Mouse (Mus musculus): ENCODE measurements at regions not wholly inside any gene's neighbourhood (a gene's known extent, or its start where the extent isn't known, plus 50 kb on each side); places are given as distances from the start of the nearest gene placed in this dataset.
A peak's percentile ranks its signal among the peaks of the same experiment; 100 is the strongest.

DNA sequence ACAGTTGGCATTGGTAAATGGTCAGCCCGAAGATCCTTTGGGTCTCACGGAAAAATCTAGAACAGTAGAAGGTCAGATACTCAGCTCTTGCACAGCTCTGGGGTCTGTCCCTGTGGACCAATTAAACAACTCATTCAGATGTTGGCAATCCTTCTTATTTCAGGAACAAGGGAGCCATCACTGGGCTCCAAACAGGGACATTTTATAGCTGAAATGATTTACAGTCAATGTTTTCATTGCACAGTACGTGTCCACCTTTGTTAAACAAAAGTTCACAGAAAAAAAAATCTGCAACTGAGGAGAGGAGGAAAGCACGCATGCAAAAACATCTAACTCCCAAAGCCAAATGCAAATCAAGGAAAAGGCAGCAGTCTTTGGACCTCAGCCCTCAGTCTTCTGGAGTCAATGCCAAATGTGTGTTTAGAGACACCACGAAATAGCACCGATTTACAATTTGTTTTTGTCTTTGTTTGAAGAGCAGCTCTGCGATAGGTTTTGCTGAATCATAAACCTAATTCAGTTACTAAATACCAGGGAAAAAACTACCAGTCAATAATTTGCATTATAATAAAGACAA lies 127.1 kb downstream of the Kctd12 start:
- Histone ChIP-seq H3K4me3 (ENCODE audit: insufficient read depth, low read depth, low read length) (no peak overlapping the region), H3K27ac (replicated peaks; ENCODE audit: low read depth, low read length) (no peak overlapping the region; the same call in 1 of the 2 replicates), H3K4me1 (ENCODE audit: control insufficient read depth, insufficient read depth, insufficient read length, low read length) (peaks cover 11% of the 10 kb centered on the region)

DNA sequence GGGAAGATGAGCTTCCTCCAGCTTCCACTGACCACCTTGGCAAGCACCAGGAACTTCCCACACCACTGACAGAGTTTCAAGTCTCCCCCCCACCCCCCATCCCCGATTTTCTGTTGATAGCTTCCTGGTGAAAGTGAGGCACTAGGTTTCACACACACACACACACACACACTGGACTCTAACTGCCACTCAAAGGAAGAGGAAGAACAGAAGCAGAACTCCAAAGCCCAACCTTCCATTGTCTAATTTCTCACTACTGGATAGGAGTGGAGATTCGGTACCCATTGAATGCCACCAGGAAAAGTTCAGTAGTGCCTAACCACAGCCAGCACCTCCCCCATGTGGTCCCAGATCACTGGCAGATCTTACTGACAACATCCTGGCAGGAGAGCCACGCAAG lies 138.7 kb downstream of the Kctd12 start:
- no peak overlapping the region for H3K4me3 ChIP-seq (ENCODE audit: insufficient read depth, low read depth, low read length)
- peaks cover 3% of the 10 kb centered on the region; the same call in 1 of the 2 replicates for H3K4me1 ChIP-seq (ENCODE audit: control insufficient read depth, insufficient read depth, insufficient read length, low read length)
- no peak overlapping the region for H3K27ac ChIP-seq (replicated peaks; ENCODE audit: low read depth, low read length)

DNA sequence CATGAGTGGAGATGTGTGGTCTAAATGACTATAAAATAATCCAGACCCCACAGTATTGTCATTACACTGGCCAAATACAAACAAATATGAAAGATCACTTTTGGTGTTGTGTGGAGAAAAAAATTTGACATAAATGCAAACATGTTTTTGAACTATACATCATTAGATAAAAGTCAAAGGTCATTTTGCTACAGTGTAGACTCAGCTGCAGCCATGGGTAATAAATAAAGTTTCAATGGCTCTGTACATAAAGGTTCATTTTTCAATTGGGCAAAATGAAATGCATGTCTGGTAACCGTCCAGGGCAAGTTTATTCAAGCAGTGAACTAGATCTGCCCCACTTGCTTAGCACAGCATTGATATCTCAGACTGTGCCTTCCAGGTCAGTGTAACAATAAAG lies 144.8 kb downstream of the Kctd12 start:
- Histone ChIP-seq H3K4me3 (ENCODE audit: insufficient read depth, low read depth, low read length) (no peak overlapping the region), H3K4me1 (ENCODE audit: control insufficient read depth, insufficient read depth, insufficient read length, low read length) (peaks cover 12% of the 10 kb centered on the region), H3K27ac (replicated peaks; ENCODE audit: low read depth, low read length) (peak overlapping the region; percentile 5; the same call in 1 of the 2 replicates)

DNA sequence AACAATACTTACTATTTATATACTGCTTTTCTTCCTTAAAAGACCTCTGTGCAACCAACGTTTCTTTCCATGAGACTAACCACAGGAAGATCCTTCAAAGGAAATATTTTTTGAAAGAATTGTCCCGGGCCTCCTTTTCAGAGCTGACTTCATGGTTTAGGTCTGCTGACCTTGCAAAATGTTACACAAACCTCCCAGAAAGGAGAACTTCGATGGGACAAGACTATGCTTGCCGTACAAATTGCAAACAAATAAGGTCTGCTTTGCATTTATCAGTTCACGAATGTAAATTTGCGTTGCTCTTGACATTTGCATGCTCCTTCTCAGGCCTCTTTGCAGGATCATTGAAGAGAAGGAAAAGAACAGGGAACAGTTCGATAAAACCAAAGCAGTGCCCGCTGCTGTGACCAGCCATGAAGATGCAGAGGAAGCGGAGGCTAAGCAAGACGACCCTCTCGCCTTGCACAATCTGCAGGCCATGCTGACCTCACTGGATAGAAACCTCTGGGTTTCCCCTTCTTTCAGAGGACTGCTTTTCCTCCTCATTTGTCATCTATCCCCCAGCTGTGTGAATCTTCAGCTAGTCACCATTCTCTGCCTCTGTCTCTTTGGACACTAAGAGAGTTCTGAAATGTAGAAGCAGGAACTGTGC lies 147.2 kb downstream of the Kctd12 start:
- Histone ChIP-seq H3K27ac (replicated peaks; ENCODE audit: low read depth, low read length) (peak overlapping the region; percentile 45; the same call in 1 of the 2 replicates), H3K4me1 (ENCODE audit: control insufficient read depth, insufficient read depth, insufficient read length, low read length) (peaks cover 20% of the 10 kb centered on the region), H3K4me3 (ENCODE audit: insufficient read depth, low read depth, low read length) (no peak overlapping the region)

DNA sequence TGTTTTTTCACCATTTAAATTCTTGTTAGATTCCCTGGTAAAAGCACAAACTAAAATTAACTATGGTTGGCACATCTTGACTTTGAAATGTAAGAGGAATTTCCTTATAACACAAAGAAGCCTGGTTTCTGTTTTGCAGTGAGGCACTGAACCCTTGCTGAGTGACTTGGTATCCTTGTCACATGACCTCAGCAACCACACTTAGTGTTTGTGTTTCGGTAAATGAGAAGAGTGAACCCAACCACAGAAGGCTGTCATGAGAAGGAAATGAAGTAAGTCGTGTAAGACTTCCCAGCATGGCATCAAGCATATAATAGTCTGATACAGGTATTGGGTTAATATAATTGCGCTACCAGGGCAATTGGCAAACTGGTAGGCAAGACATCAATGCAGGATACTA lies 154.0 kb downstream of the Kctd12 start:
- Histone ChIP-seq H3K4me3 (ENCODE audit: insufficient read depth, low read depth, low read length) (no peak overlapping the region), H3K4me1 (ENCODE audit: control insufficient read depth, insufficient read depth, insufficient read length, low read length) (peaks cover 10% of the 10 kb centered on the region), H3K27ac (replicated peaks; ENCODE audit: low read depth, low read length) (no peak overlapping the region)

DNA sequence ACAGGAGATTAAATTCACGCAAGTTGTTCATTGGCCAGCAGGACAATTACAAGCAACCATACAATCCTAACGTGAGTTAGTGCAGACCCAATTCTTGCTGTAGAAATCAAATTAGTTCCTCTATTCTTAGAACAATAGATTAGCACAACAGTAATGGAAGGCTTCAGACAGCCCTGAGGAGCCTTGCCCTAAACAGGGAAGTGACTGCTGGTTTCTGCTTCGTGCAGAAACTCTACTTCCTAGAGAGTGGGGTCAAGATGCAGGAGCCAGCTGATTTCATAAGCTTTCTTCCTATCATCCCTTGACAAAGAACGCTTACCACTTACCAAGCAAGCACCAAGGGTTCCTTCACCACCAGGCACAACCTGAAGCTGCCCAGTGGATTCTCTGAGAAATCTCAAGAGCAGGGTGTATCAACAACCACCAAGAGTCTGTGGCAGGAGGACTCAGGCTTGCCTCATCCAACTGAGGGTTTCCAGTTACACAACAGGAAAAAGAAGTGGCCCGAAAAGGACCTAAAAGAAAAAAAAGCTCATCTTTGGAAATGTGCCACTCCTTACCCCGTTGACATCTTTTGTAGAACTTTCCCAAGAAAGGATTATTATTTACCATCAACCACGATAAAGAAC lies 154.6 kb downstream of the Kctd12 start:
- Histone ChIP-seq H3K4me3 (ENCODE audit: insufficient read depth, low read depth, low read length) (no peak overlapping the region), H3K27ac (replicated peaks; ENCODE audit: low read depth, low read length) (0 out of 2 replicates have a peak overlapping the region, but pooled peaks have one; percentile 36), H3K4me1 (ENCODE audit: control insufficient read depth, insufficient read depth, insufficient read length, low read length) (peaks cover 8% of the 10 kb centered on the region)

DNA sequence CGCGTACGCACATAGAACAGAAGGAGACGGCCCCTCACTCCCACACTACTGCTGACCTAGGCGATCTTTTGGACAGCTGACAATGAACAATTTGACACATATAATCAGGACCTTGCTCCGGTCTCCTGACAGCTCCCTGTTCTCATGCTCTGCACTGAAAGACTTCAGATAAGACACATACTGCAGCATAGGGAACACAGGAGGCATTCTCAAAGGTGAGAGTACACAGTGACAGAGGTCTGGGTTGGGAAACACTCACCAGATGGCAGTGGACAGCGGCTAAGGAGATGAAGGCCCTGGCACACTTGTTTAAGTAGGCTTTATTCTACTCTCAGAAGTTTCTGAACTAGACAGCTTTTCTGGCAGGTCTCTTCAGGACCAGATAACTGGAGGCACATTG lies 156.9 kb downstream of the Kctd12 start:
- Histone ChIP-seq H3K27ac (replicated peaks; ENCODE audit: low read depth, low read length) (no peak overlapping the region), H3K4me1 (ENCODE audit: control insufficient read depth, insufficient read depth, insufficient read length, low read length) (no peaks in the 10 kb centered on the region), H3K4me3 (ENCODE audit: insufficient read depth, low read depth, low read length) (no peak overlapping the region)

DNA sequence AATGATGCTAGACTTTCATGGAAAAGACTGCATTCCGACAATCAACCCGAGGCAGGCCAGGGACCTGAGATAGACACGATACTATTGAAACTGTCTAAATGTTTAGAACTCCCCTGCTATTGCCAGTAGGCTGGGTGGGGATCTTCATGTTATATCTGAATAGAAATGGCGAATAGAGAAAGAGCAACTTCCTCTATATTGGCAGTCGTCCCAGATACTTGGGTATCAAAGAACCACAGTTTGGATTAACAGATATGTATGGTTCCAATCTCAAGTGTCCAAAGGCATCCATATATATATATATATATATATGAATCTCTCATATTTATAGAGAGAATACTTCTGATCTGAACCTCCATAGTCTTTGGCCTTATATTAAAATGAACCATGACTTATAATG lies 161.8 kb downstream of the Kctd12 start:
- no peak overlapping the region for H3K27ac ChIP-seq (replicated peaks; ENCODE audit: low read depth, low read length)
- H3K4me3 ChIP-seq (ENCODE audit: insufficient read depth, low read depth, low read length), result no peak overlapping the region
- no peaks in the 10 kb centered on the region for H3K4me1 ChIP-seq (ENCODE audit: control insufficient read depth, insufficient read depth, insufficient read length, low read length)

DNA sequence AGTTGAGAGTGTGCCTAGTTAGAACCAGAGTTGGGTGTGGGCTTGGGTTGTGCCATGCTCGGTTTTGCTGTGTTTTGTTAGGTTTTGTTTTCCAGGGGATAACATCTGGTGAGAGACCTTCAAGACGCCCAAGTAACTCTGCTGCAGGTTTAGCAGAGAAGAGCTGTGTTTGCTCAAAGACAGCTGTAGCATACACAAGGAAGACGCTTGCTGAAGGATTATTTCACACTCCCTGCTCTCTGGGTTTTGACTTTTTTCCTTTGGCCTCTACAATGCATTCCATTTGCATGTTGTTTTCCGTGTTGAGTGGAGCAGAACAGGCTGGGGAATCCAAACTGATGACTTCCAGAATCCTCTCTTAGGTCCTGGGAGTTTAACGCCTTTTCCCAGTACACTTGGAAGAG lies 170.8 kb downstream of the Kctd12 start:
- H3K27ac ChIP-seq (replicated peaks; ENCODE audit: low read depth, low read length), result peak overlapping the region; percentile 44; the same call in 1 of the 2 replicates
- peaks cover 10% of the 10 kb centered on the region; the same call in 1 of the 2 replicates for H3K4me1 ChIP-seq (ENCODE audit: control insufficient read depth, insufficient read depth, insufficient read length, low read length)
- no peak overlapping the region for H3K4me3 ChIP-seq (ENCODE audit: insufficient read depth, low read depth, low read length)

DNA sequence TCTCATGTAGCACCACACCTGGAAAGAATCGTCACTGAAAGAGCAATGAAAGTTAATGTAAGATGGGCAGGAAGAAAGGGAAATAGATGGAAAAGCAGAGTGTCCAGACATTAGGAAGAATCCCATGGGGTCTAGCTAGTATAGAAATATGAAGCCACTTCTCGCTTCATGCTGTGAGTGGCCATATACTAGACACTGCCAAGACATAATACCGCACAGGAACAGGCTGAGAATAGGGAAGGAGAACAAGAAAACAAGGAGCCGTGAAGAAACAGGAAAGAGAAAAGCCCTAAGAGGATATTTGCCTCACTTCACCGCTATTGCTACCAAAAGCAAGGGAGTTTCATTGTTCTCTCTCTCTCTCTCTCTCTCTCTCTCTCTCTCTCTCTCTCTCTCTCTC lies 171.4 kb downstream of the Kctd12 start:
- H3K27ac ChIP-seq (replicated peaks; ENCODE audit: low read depth, low read length), result 0 out of 2 replicates have a peak overlapping the region, but pooled peaks have one; percentile 44
- peaks cover 14% of the 10 kb centered on the region; the same call in 1 of the 2 replicates for H3K4me1 ChIP-seq (ENCODE audit: control insufficient read depth, insufficient read depth, insufficient read length, low read length)

DNA sequence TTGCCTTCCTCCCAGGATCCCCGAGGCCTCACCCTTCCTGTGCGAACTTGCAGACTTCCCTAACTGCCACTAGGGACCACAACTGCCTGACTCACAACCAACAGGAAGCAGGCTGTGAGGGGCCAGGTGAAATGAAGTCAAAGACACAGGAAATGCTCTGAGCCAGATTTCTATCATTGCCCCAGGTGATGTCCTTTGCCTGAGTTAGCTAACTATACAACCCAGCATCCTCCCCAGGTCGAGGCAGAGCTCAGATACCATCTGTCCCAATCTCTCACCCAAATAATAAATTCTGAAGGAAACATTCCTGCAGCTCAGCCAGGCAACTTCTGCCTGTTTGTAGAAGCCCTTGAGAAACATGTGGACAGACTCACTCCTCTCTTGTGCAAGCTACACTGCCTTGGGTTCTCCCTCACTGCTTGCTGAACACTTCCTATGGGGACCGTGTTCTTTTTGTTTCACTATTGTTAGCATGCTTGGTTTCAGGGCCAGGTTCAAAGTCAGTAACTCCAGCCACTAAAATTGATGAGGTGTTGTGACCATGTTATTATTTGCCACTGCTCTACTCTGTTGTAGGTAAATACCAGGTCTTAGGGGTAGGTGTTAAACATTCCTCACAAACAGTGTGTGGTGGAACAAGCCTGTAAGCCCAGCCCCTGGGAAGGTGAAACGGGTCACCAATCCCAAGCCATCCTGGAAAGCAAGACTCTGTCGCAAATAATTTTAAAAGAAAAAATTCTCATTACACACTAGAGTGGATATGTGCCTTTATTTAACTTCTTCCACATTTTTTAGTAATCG lies 172.1 kb downstream of the Kctd12 start:
- H3K4me1 ChIP-seq (ENCODE audit: control insufficient read depth, insufficient read depth, insufficient read length, low read length), result peaks cover 15% of the 10 kb centered on the region; the same call in 1 of the 2 replicates
- peak overlapping the region; percentile 46 for H3K27ac ChIP-seq (replicated peaks; ENCODE audit: low read depth, low read length)
- H3K4me3 ChIP-seq (ENCODE audit: insufficient read depth, low read depth, low read length), result no peak overlapping the region

More for the DNA sequence above, 171.4 kb downstream of the Kctd12 start:
- no peak overlapping the region for H3K4me3 ChIP-seq (ENCODE audit: insufficient read depth, low read depth, low read length)

DNA sequence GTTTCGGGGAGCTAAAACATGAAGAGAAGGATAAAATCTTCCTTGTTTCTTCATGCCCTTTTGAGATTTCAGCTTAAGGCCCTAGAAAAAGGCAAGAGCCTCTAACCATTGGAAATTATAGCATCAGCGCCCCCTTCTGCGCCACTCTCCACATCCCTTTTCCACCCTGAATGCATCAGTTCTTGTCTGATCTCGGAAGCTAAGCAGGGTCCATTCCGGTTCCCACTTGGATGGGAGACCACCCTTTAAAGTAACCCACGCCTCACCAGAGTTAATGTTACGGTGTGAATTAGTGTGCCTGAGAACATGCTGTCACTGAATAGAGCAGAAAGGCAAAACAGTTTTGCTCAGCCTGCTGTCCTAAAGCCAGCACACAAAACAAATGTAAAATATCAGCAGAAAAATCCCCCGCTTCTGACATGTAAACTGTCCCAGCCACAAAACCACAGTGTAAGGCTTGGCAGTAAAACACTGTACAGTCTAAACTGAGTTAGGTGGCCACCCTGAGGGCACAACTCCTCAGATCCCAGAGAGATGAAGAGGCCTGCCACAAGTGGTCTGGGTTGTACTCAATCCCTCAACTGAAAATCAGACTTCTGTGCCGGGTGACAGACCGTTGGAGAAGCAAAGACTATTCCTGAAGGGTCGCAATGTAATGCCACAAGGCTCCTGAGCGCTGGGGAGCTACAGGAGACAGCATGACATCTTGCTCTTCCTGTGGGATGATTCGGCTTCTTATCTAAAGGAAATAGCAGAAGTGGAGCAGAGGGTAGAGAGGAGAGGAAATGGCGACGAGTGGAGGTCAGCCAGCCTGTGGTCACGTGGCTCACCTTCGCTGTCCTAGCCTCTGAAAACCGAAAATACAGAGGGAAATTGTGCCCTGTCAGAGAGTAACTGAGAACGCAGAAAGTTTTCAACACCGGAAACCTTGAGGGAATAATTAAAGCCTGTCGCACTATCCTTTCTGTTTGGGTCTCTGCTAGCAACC lies 176.2 kb downstream of the Kctd12 start:
- H3K27ac ChIP-seq (replicated peaks; ENCODE audit: low read depth, low read length), result peak overlapping the region; percentile 96
- peaks cover 15% of the 10 kb centered on the region; the same call in 1 of the 2 replicates for H3K4me1 ChIP-seq (ENCODE audit: control insufficient read depth, insufficient read depth, insufficient read length, low read length)
- H3K4me3 ChIP-seq (ENCODE audit: insufficient read depth, low read depth, low read length), result peak overlapping the region; percentile 46

DNA sequence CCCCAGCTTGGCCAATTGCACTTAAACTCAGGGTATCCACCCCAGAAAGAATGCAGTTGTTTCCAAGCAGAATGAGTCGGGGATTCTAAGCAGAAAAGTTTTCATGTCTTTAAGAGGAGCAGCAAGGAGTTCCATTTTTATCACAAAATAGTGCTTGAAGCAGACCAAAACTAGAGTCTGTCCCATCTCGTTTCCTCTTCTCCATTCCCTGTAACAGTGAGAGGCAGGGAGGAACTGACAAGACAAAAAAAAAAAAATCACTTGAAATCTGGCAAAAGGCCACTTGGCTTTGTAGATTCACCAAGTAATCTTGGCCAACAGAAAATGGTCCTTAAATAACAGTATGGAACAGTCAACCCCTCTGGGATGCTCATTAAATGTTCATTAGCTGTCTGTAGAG lies 186.8 kb downstream of the Kctd12 start:
- 0 out of 2 replicates have a peak overlapping the region, but pooled peaks have one; percentile 21 for H3K27ac ChIP-seq (replicated peaks; ENCODE audit: low read depth, low read length)
- no peaks in the 10 kb centered on the region for H3K4me1 ChIP-seq (ENCODE audit: control insufficient read depth, insufficient read depth, insufficient read length, low read length)
- no peak overlapping the region for H3K4me3 ChIP-seq (ENCODE audit: insufficient read depth, low read depth, low read length)

DNA sequence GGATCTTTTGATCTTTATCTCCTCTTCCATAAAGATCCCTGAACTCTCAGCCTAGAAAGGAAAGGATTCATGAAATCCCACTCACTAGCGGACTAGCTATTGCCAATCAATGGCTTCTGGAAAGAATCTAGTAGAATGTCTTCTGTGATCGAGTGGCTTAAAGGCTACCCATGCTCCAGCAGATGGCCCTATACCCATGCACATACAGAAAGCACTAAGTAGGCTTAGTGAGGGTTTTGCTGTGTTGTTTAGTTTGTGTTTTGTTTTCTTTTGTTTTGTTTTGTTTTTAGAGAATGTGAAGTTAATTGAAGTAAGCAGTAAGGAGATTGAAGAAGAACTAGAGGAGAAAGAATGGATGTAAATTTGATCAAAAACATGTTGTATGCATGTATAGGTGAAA lies 187.5 kb downstream of the Kctd12 start:
- Histone ChIP-seq H3K27ac (replicated peaks; ENCODE audit: low read depth, low read length) (no peak overlapping the region), H3K4me1 (ENCODE audit: control insufficient read depth, insufficient read depth, insufficient read length, low read length) (no peaks in the 10 kb centered on the region)

More for the DNA sequence above, 187.5 kb downstream of the Kctd12 start:
- H3K4me3 ChIP-seq (ENCODE audit: insufficient read depth, low read depth, low read length), result no peak overlapping the region

Data from brown adipose tissue, adult 24 weeks (tissue).